Mouse (Mus musculus) midbrain, postnatal 0 days (tissue): ENCODE data around the gene Pink1. TPM values are rescaled to one million over a fixed set of nuclear protein-coding genes. Genes with fewer than 3 reads are reported as not detected.
A peak's percentile ranks its signal among the peaks of the same experiment; 100 is the strongest.

Experiments used
- ATAC-seq: fragments of 200-750 bp; cut with Nextera tagmentation; 2 replicates; pipeline ENCODE4 v1.8.0; 2017; ENCODE audit warnings: moderate number of reproducible peaks, mild to moderate bottlenecking, moderate TSS enrichment, moderate library complexity; ENCODE audit not compliant: low FRiP score
- DNase-seq: peaks from one replicate; pipeline ENCODE4 v3.0.0-alpha.2; 2015; ENCODE audit warnings: low spot score
- H3K27ac ChIP-seq: fragments of 300-500 bp; sonication (generic); 2 replicates; pipeline ENCODE4 v1.5.1; 2014; ENCODE audit warnings: low read depth, mild to moderate bottlenecking, low read length, mixed read lengths
- H3K27me3 ChIP-seq: fragments of 300-500 bp; sonication (generic); 2 replicates; pipeline ENCODE4 v1.6.1; 2014; ENCODE audit warnings: low read length, control low read depth, mixed read lengths; ENCODE audit not compliant: insufficient read depth
- H3K36me3 ChIP-seq: fragments of 300-500 bp; sonication (generic); 2 replicates; pipeline ENCODE4 v1.6.1; 2014; ENCODE audit warnings: low read length, control low read depth, mixed read lengths; ENCODE audit not compliant: insufficient read depth
- H3K4me1 ChIP-seq: fragments of 300-500 bp; sonication (generic); 2 replicates; pipeline ENCODE4 v1.6.1; 2014; ENCODE audit warnings: mild to moderate bottlenecking, control low read depth, antibody characterized with exemption, low read length, mixed read lengths; ENCODE audit not compliant: insufficient read depth
- H3K4me2 ChIP-seq: fragments of 300-500 bp; sonication (generic); 2 replicates; pipeline ENCODE4 v1.6.1; 2014; ENCODE audit warnings: low read depth, mild to moderate bottlenecking, low read length, mixed read lengths; ENCODE audit not compliant: poor library complexity, severe bottlenecking
- H3K4me3 ChIP-seq: fragments of 300-500 bp; sonication (generic); 2 replicates; pipeline ENCODE4 v1.5.1; 2014; ENCODE audit warnings: low read depth, mild to moderate bottlenecking, low read length, moderate library complexity
- H3K9ac ChIP-seq: fragments of 300-500 bp; sonication (generic); replicated peaks from 2 replicates; pipeline ENCODE4 v1.6.1; 2014; ENCODE audit warnings: mild to moderate bottlenecking, low read length, moderate library complexity, mixed read lengths; ENCODE audit not compliant: poor library complexity, severe bottlenecking
- H3K9me3 ChIP-seq: fragments of 300-500 bp; sonication (generic); 2 replicates; pipeline ENCODE4 v1.6.1; 2016; ENCODE audit warnings: low read length, control low read depth
- CTCF ChIP-seq: IDR thresholded peaks from 2 replicates; pipeline ENCODE4 v1.5.1; 2016; ENCODE audit warnings: antibody characterized with exemption, mild to moderate bottlenecking
- WGBS: fragments of 180-500 bp; shearing (Covaris S2); extraction: QIAGEN DNeasy Blood & Tissue Kit; methylation state at CpG from one replicate; pipeline ENCODE4 v1.1.7; 2014; 5-methylcytosine and 5-hydroxymethylcytosine counted together
- polyA plus RNA-seq: library from polyadenylated mRNA; unstranded; fragments of >200 nt; fragmentation: Nextera tagmentation; extraction: Ambion mirVana; gene quantifications from 2 replicates; pipeline ENCODE4 v1.2.1, GENCODE M21; 2015
- total RNA-seq: library from RNA; depleted of rRNA; stranded (reverse); fragments of >200 nt; gene quantifications from 2 replicates; pipeline ENCODE4 v1.2.3, GENCODE M21; 2014

The Pink1 gene
- total and polyA plus RNA-seq, 2 experiments from 2014 or later: 150 to 261 TPM

DNA sequence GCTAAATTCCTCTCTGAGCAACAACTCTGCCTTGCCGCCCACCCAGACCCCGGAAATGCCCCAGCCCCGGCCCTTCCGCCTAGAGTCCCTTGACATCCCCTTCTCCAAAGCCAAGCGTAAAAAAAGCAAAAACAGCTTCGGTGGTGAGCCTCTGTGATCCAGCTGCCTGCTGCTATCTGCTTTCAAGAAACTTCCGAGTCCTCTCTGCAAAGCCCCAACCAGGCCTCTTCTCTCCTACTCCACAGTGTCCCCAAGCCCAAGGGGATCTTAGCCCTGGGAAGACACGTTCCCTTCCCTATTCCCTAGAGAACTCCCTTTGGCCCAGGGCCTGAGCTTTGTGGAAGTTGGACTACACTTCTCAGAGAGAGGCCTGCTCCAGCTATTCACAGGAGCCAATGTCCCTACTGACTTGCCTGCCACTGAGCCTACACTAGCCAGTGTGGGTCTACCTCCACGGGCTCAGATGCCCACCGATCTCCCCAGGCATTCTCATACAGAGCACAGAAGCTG lies 24.8 kb downstream of the Pink1 start:
- no peak for DNase-seq
- Histone ChIP-seq H3K36me3 (no peaks in the 10 kb centered on the region), H3K27me3 (no peaks in the 10 kb centered on the region), H3K27ac (no peak overlapping the region), H3K4me3 (no peak overlapping the region), H3K4me1 (peaks cover 11% of the 10 kb centered on the region), H3K9me3 (no peaks in the 10 kb centered on the region), H3K9ac (no peak overlapping the region), H3K4me2 (no peak overlapping the region)
- WGBS: 85% methylated on average over 10 of the region's 10 CpGs
- no peak for ATAC-seq
- TF ChIP-seq CTCF: no peak

DNA sequence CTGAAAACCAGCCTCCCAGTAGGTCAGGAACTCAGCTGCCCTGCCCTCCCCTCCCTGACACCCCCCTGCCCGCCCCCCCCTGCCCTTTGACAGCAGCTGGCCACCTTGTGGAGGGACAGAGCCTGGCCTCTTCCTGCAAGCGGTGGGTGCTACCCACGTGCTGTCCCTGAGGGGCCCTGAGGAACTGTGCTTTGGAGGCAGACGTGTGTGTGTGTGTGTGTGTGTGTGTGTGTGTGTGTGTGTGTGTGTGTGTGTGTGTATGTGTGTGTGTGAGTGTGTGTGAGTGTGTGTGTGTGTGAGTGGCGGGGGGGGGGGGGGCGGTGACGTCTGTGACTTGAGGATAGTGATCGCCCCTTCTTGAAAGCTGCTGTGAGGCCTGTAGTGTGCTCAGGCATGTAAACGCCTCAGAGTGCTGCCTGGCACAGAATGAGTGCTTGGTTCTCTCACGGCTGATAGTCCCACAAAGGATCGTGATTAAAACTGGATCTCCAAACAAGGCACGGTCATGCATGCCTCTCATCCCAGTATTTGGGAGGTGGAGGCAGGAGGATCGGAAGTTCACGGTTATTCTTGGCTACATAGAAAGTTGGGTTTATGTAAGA lies 32.1 kb downstream of the Pink1 start:
- Histone ChIP-seq H3K4me3 (no peak overlapping the region), H3K4me1 (no peaks in the 10 kb centered on the region), H3K27ac (peak overlapping the region; percentile 77), H3K9ac (0 out of 2 replicates have a peak overlapping the region, but pooled peaks have one; percentile 24), H3K27me3 (no peaks in the 10 kb centered on the region), H3K36me3 (no peaks in the 10 kb centered on the region), H3K9me3 (no peaks in the 10 kb centered on the region), H3K4me2 (0 out of 2 replicates have a peak overlapping the region, but pooled peaks have one; percentile 3)
- peak; percentile 23 for TF ChIP-seq CTCF
- 74% methylated on average over 7 of the region's 14 CpGs for WGBS
- DNase-seq (no peak), ATAC-seq (peak; percentile 45; the same call in 1 of the 2 replicates)

DNA sequence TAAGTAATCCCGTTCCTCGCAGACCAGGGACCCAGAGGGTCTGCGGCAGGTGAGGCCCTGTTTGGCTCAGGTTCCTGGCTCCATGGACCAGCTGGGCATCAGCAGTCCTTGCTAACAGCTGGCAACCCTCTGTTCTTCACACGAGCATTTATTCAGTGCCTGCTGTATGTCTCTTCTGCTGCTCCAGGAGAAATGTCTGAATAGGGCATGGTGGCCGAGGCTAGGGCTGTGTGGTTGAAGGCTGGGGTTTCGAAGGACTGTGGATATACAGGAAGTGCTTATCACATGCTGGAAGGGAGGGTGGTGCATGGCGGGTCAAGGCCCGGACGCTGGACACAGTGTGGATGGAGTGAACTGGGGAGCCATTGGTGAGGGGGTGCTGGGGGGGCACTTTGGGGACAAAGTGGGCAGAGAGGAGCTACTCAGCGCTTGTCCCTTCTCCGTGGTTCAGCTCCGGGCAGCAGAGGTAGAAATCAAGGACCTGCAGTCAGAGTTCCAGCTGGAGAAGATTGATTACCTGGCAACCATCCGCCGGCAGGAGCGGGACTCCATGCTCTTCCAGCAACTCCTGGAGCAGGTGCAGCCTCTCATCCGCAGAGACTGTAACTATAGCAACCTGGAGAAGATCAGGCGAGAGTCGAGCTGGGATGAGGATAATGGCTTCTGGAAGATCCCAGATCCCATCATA lies 32.7 kb downstream of the Pink1 start:
- DNase-seq (peak; percentile 85), ATAC-seq (peak; percentile 74; the same call in 1 of the 2 replicates)
- H3K36me3 ChIP-seq: no peaks in the 10 kb centered on the region
- no peaks in the 10 kb centered on the region for H3K4me1 ChIP-seq
- TF ChIP-seq CTCF: no peak
- no peak overlapping the region for H3K4me3 ChIP-seq
- H3K9me3 ChIP-seq: no peaks in the 10 kb centered on the region
- 0 out of 2 replicates have a peak overlapping the region, but pooled peaks have one; percentile 24 for H3K9ac ChIP-seq
- no peaks in the 10 kb centered on the region for H3K27me3 ChIP-seq
- H3K4me2 ChIP-seq: 0 out of 2 replicates have a peak overlapping the region, but pooled peaks have one; percentile 3
- WGBS: 65% methylated on average over 18 of the region's 18 CpGs
- H3K27ac ChIP-seq: peak overlapping the region; percentile 77

DNA sequence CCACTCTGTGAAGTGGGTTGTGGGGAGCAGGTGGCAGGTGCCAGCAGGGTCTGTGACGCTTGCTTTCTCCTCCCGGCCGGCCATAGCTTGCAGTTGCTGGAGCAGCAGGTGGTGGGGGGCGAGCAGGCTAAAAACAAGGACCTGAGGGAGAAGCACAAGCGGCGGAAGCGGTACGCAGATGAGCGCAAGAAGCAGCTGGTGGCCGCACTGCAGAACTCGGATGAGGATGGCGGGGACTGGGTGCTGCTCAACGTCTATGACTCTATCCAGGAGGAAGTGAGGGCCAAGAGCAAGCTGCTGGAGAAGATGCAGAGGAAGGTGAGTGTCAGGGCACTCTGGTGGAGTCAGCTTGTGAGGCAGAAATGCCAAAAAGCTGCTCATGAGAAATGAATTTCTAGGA lies 34.1 kb downstream of the Pink1 start:
- ATAC-seq: no peak
- Histone ChIP-seq H3K4me3 (no peak overlapping the region), H3K9me3 (no peaks in the 10 kb centered on the region), H3K4me1 (no peaks in the 10 kb centered on the region), H3K36me3 (no peaks in the 10 kb centered on the region), H3K27me3 (no peaks in the 10 kb centered on the region), H3K27ac (no peak overlapping the region), H3K4me2 (no peak overlapping the region), H3K9ac (no peak overlapping the region)
- no peak for DNase-seq
- TF ChIP-seq CTCF: no peak
- WGBS: 90% methylated on average over 13 of the region's 13 CpGs

DNA sequence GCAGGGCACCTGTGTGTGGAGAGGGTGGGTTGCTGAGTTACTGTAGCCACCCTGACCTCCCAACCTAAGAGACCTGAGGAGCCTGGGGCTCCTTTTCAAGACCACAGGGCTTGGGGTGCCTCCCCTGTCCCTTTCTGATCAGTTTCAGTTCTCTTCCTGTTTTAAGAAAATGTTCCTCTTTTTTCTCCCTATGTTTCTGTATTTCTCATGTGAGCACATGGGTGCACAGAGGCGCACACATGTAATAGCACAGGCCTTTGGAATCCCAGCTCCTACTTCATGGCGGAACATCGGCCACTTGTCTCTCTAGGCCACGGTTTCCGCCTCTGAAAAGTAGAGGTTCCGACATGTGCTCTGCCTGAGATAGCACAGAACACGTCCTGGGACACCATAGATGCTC lies 37.4 kb downstream of the Pink1 start:
- DNase-seq (no peak), ATAC-seq (no peak)
- H3K4me1 ChIP-seq: no peaks in the 10 kb centered on the region
- no peaks in the 10 kb centered on the region for H3K9me3 ChIP-seq
- whole genome bisulfite sequencing: 84% methylated on average over 7 of the region's 7 CpGs
- 0 out of 2 replicates have a peak overlapping the region, but pooled peaks have one; percentile 13 for H3K9ac ChIP-seq
- H3K36me3 ChIP-seq: no peaks in the 10 kb centered on the region
- H3K27me3 ChIP-seq: no peaks in the 10 kb centered on the region
- no peak overlapping the region for H3K4me2 ChIP-seq
- TF ChIP-seq CTCF: no peak
- no peak overlapping the region for H3K27ac ChIP-seq
- no peak overlapping the region for H3K4me3 ChIP-seq

DNA sequence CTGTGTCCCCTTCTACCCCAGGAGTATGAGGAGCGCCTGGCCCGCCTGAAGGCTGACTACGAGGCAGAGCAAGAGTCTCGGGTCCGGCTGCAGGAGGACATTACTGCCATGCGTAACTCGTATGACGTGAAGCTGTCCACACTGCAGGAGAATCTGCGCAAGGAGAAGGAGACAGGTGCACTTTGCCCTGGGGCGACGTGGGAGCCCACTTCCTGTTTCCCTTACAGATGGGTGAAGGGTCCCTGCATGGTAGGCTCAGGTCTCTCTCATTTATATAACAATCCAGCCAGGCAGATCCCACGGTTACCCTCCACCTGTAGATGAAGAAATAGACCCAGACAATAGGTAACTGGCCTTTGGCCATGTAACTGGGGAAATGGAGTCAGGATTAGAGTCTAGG lies 39.7 kb downstream of the Pink1 start:
- no peak overlapping the region for H3K27ac ChIP-seq
- TF ChIP-seq CTCF: no peak
- no peak overlapping the region for H3K4me3 ChIP-seq
- WGBS: 89% methylated on average over 12 of the region's 12 CpGs
- H3K4me1 ChIP-seq: no peaks in the 10 kb centered on the region
- no peak overlapping the region for H3K9ac ChIP-seq
- H3K9me3 ChIP-seq: no peaks in the 10 kb centered on the region
- DNase-seq: no peak
- no peaks in the 10 kb centered on the region for H3K27me3 ChIP-seq
- H3K4me2 ChIP-seq: no peak overlapping the region
- ATAC-seq: no peak
- no peaks in the 10 kb centered on the region for H3K36me3 ChIP-seq
